Mouse (Mus musculus) 3134 (cell line): Measurements from ENCODE around the gene Gm12216.

Experiments
- DNase-seq: peaks from one replicate; pipeline ENCODE4 v3.0.0-alpha.2; 2011; ENCODE audit warnings: low spot score; ENCODE audit not compliant: insufficient read length; ENCODE audit errors: extremely low read depth

Gene Gm12216

GRCm38 (mm10) chr11:53749716-53750352 is 109.2 kb downstream of the Gm12216 start:
- no peak for DNase-seq

DNA sequence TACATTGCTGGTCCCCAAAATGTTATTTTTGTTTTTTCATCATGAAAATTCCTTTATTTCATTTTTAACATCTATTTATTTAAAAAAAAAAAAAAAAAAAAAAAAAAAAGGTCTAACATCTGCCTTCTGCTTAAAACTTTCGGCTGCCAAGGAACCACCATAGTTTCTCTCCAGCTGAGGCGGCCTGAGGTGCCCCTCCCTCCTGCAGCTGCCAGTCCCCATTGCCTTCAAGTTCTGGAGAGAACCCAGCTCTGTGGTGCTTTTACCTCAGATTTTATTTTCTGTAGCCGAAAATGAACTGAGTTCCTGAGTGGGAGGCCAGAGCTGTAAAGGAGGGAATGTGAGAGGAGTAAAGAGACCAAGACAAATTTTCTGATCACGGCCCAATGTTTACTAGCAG is 109.8 kb downstream of the Gm12216 start:
- no peak for DNase-seq

GRCm38 (mm10) chr11:53748614-53749013 is 110.4 kb downstream of the Gm12216 start:
- DNase-seq: no peak

GRCm38 (mm10) chr11:53747985-53748384 is 111.1 kb downstream of the Gm12216 start:
- no peak for DNase-seq

DNA sequence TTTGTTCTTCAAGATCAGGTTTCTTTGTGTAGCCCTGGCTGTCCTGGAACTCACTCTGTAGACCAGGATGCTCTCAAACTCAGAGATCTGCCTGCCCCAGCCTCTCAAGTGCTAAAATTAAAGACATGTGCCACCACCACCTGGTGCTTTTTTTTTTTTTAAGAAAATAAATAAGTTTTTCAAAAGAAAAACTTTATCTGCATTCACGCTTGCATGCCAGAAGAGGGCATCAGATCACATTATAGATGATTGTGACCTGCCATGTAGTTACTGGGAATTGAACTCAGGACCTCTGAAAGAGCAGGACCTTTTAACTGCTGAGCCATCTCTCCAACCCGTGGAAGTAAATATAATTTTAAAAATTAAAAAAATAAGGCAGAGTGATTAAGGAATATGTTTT is 113.8 kb downstream of the Gm12216 start:
- DNase-seq: no peak

GRCm38 (mm10) chr11:53742353-53742752 is 116.7 kb downstream of the Gm12216 start:
- no peak for DNase-seq

- no peak for DNase-seq
These were observed 121.5 kb downstream of the Gm12216 start for GRCm38 (mm10) chr11:53737573-53737946.

DNA sequence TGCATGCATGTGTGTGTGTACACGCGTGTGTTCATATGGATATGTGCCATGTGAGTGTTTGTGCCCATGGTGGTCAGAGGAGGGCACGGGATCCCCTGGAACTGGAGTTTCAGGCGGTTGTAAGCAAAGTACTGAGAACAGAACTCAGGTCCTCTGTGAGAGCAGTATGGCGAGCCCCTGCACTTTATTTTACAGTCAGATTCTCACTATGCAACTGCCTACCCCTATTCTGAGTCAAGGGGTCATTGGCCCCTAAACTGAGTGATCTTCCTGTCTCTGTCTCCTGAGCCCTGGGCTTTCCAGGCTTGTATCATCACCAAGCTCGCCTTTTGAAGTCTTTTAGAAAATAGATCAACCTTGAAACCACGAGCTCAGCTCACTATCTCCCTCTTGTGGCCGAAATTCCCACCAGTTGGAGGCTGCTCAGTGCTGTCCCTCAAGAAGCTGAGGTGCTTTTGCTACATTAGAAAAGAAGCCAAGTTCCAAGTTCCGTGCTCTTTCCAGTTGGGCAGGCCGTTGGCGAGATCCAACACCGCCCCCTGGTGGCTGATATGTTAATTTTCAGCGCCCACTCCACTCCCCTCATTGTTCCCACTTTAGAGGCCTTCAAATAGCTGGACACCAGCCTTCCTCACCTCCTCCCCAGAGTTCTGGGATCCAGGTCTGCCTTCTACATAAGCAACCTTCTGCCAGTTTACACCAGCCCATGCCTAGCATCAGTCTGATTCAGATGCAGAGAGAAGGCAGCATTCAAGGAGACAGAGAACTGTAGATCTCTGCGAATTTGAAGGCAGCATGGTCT is 122.1 kb downstream of the Gm12216 start:
- DNase-seq: peak; percentile 82

- DNase-seq: peak; percentile 66
These were observed 123.3 kb downstream of the Gm12216 start for GRCm38 (mm10) chr11:53735682-53736245.

GRCm38 (mm10) chr11:53734970-53735681 is 123.9 kb downstream of the Gm12216 start:
- DNase-seq: no peak

DNA sequence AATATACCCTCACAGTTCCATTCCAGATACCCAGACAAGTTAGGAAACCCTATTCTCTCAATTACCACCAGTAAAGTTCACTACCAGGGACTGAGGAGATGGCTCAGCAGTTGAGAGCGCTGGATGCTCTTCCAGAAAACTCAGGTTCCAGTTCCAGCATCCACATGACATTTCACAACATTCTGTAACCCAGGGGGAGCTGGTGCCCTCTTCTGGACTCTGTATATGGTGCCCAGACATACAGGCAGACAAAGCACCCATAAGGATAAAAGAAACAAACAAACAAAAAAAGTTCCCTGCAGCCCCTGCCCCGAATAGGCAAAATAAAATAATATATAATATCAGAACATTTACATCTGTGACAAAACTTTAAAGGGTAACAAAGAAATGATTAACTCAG is 124.6 kb downstream of the Gm12216 start:
- DNase-seq: no peak

GRCm38 (mm10) chr11:53733824-53734223 is 125.2 kb downstream of the Gm12216 start:
- DNase-seq: no peak
